Mouse (Mus musculus): ENCODE data around the gene H2afx. TPM values are rescaled to one million over a fixed set of nuclear protein-coding genes. Genes with fewer than 3 reads are reported as not detected.
"Not testable (repeated sequence)": the region's sequence is repeated elsewhere in the genome, so short reads cannot be mapped to it uniquely, and the experiment has no call there.

Gene H2afx
- total RNA-seq, 1 experiment from 2014 or later = 56.5 TPM

- no peak for DNase-seq
Measured at GRCm38 (mm10) chr9:44318076-44318825, 16.2 kb upstream of the H2afx start.

GRCm38 (mm10) chr9:44318826-44319095 lies 15.7 kb upstream of the H2afx start:
- no peak for DNase-seq

- DNase-seq = peak; percentile 41
Measured at GRCm38 (mm10) chr9:44319105-44319886, 15.2 kb upstream of the H2afx start.

GRCm38 (mm10) chr9:44319887-44320798 lies 14.4 kb upstream of the H2afx start, which contains the start of gene C2cd2l:
Gene C2cd2l, minus strand, starts transcription at chr9:44320285.
- DNase-seq = peak; percentile 89

- no peak for DNase-seq
Measured at GRCm38 (mm10) chr9:44320799-44321133, 13.7 kb upstream of the H2afx start.

GRCm38 (mm10) chr9:44323656-44324055 lies 10.8 kb upstream of the H2afx start:
- DNase-seq = not testable (repeated sequence)

- DNase-seq = no peak
Measured at GRCm38 (mm10) chr9:44324147-44324546, 10.3 kb upstream of the H2afx start.

- not testable (repeated sequence) for DNase-seq
Measured at GRCm38 (mm10) chr9:44325032-44325767, 9.3 kb upstream of the H2afx start.

- no peak for DNase-seq
Measured at GRCm38 (mm10) chr9:44325768-44326370, 8.6 kb upstream of the H2afx start, which contains the start of gene Dpagt1. Gene Dpagt1, plus strand, starts transcription at chr9:44326019.

- peak; percentile 79 for DNase-seq
Measured at GRCm38 (mm10) chr9:44326371-44327063, 8.0 kb upstream of the H2afx start.

- DNase-seq = no peak
Measured at GRCm38 (mm10) chr9:44327064-44327711, 7.3 kb upstream of the H2afx start.

- no peak for DNase-seq
Measured at GRCm38 (mm10) chr9:44327926-44328325, 6.6 kb upstream of the H2afx start.

- DNase-seq = no peak
Measured at GRCm38 (mm10) chr9:44330736-44331135, 3.8 kb upstream of the H2afx start.

- DNase-seq = no peak
Measured at GRCm38 (mm10) chr9:44332918-44333638, 1.4 kb upstream of the H2afx start.

- peak; percentile 45 for DNase-seq
Measured at GRCm38 (mm10) chr9:44335331-44336092, 1.0 kb downstream of the H2afx start.

- DNase-seq = no peak
Measured at GRCm38 (mm10) chr9:44336093-44336406, 1.6 kb downstream of the H2afx start.

- DNase-seq = not testable (repeated sequence)
Measured at GRCm38 (mm10) chr9:44336513-44336912, 2.0 kb downstream of the H2afx start.

GRCm38 (mm10) chr9:44336964-44337363 lies 2.5 kb downstream of the H2afx start:
- no peak for DNase-seq
